Mouse (Mus musculus) heart, embryonic 11.5 days (tissue): ENCODE data around the gene Gm5798. TPM values are rescaled to one million over a fixed set of nuclear protein-coding genes. Genes with fewer than 3 reads are reported as not detected.
"Not testable (repeated sequence)": the region's sequence is repeated elsewhere in the genome, so short reads cannot be mapped to it uniquely, and the experiment has no call there.

Experiments
- ATAC-seq: fragments of 200-750 bp; cut with Nextera tagmentation; replicated peaks from 2 replicates; pipeline ENCODE4 v1.8.0; 2017; ENCODE audit warnings: moderate library complexity; ENCODE audit not compliant: insufficient number of reproducible peaks, low FRiP score, low TSS enrichment
- H3K27ac ChIP-seq: fragments of 300-500 bp; sonication (generic); 2 replicates; pipeline ENCODE4 v1.5.1; 2014; ENCODE audit warnings: mild to moderate bottlenecking, low read depth, low read length
- H3K27me3 ChIP-seq: fragments of 300-500 bp; sonication (generic); 2 replicates; pipeline ENCODE4 v1.6.1; 2014; ENCODE audit warnings: mild to moderate bottlenecking, low read length, mixed read lengths; ENCODE audit not compliant: control insufficient read depth, insufficient read depth
- H3K36me3 ChIP-seq: fragments of 300-500 bp; sonication (generic); 2 replicates; pipeline ENCODE4 v1.6.1; 2014; ENCODE audit warnings: mild to moderate bottlenecking, low read length, moderate library complexity, mixed read lengths; ENCODE audit not compliant: control insufficient read depth, insufficient read depth
- H3K4me1 ChIP-seq: fragments of 300-500 bp; sonication (generic); 2 replicates; pipeline ENCODE4 v1.6.1; 2014; ENCODE audit warnings: low read length; ENCODE audit not compliant: control insufficient read depth, insufficient read depth
- H3K4me2 ChIP-seq: fragments of 300-500 bp; sonication (generic); 2 replicates; pipeline ENCODE4 v1.6.1; 2014; ENCODE audit warnings: mild to moderate bottlenecking, moderate library complexity
- H3K4me3 ChIP-seq: fragments of 300-500 bp; sonication (generic); 2 replicates; pipeline ENCODE4 v1.5.1; 2014; ENCODE audit warnings: low read depth, low read length
- H3K9ac ChIP-seq: fragments of 300-500 bp; sonication (generic); 2 replicates; pipeline ENCODE4 v1.6.1; 2014; ENCODE audit warnings: mild to moderate bottlenecking, low read depth, low read length, moderate library complexity
- H3K9me3 ChIP-seq: fragments of 300-500 bp; sonication (generic); replicated peaks from 2 replicates; pipeline ENCODE4 v1.6.1; 2016; ENCODE audit warnings: low read length; ENCODE audit not compliant: control insufficient read depth
- WGBS: fragments of 180-500 bp; shearing (Covaris S2); extraction: QIAGEN DNeasy Blood & Tissue Kit; methylation state at CpG from one replicate; pipeline ENCODE4 v1.1.7; 2014; ENCODE audit not compliant: insufficient replicate concordance; 5-methylcytosine and 5-hydroxymethylcytosine counted together
- polyA plus RNA-seq: library from polyadenylated mRNA; unstranded; fragments of >200 nt; fragmentation: Nextera tagmentation; extraction: Ambion mirVana; gene quantifications from 2 replicates; pipeline ENCODE4 v1.2.1, GENCODE M21; 2014

Gene Gm5798
- not detected in 2 replicates for polyA plus RNA-seq

GRCm38 (mm10) chr14:41348309-41348708, at the start of gene Gm5798:
TSS of gene Gm5798 (plus strand) at chr14:41348609.
- ATAC-seq, H3K4me2 ChIP-seq, H3K9me3 ChIP-seq, H3K36me3 ChIP-seq, H3K27me3 ChIP-seq, H3K4me3 ChIP-seq, H3K4me1 ChIP-seq, H3K9ac ChIP-seq, H3K27ac ChIP-seq: not testable (repeated sequence)
- WGBS: 49% methylated on average over 2 of the region's 2 CpGs

GRCm38 (mm10) chr14:41386279-41386678, 37.9 kb downstream of the Gm5798 start, which contains the start of gene Gm7945:
TSS of gene Gm7945 (minus strand) at chr14:41386379.
- H3K9ac ChIP-seq, H3K27me3 ChIP-seq, H3K4me1 ChIP-seq, H3K4me3 ChIP-seq, H3K36me3 ChIP-seq, H3K4me2 ChIP-seq, H3K9me3 ChIP-seq, H3K27ac ChIP-seq, ATAC-seq: not testable (repeated sequence)
- no CpG with 5 or more reads among the region's 3 CpGs for WGBS

Other genes with a start within 250 kb of the Gm5798 start
- 0.46 and 1.1 TPM in 2 replicates for gene Mat1a, start 243.6 kb upstream of the Gm5798 start, polyA plus RNA-seq
- 0.35 and 0.69 TPM in 2 replicates for gene Sftpa1, start 216.8 kb upstream of the Gm5798 start, polyA plus RNA-seq
- gene Mbl1, start 197.2 kb upstream of the Gm5798 start, polyA plus RNA-seq: not detected in 2 replicates
- gene Sftpd, start 163.5 kb upstream of the Gm5798 start, polyA plus RNA-seq: not detected in 2 replicates
- gene Gm2832, start 69.8 kb upstream of the Gm5798 start, polyA plus RNA-seq: not detected in 2 replicates
- gene Gm7945, start 37.8 kb downstream of the Gm5798 start, polyA plus RNA-seq: not detected in 2 replicates
- not detected in 2 replicates for gene Gm6482, start 59.7 kb downstream of the Gm5798 start, polyA plus RNA-seq
- not detected in 2 replicates for gene Gm7954, start 104.9 kb downstream of the Gm5798 start, polyA plus RNA-seq
- not detected in 2 replicates for gene Gm3486, start 140.9 kb downstream of the Gm5798 start, polyA plus RNA-seq
- not detected in 2 replicates for gene Gm7970, start 207.0 kb downstream of the Gm5798 start, polyA plus RNA-seq
- not detected in 2 replicates for gene 1700049E17Rik2, start 224.6 kb downstream of the Gm5798 start, polyA plus RNA-seq